In genomic region chrX:163934731-163935130, GRCm38 (mm10) we compare ENCODE assay signal across 22 mouse cellular contexts. TPM values are rescaled to one million over a fixed set of nuclear protein-coding genes. Genes with fewer than 3 reads are reported as not detected.
DNase-seq lines count a peak whose midpoint lies in the region; ATAC-seq and TF ChIP-seq lines count a peak whose summit lies in the region.
"Had no signal": no experiment of that assay in that cellular context is flagged by ENCODE, and none has a peak within 500 bp of the region (broad histone marks: within the 10 kb centered on the region; RNA-seq: fewer than 3 reads in every experiment).

No protein-coding gene starts in this region.

- TF ChIP-seq CTCF in MEL (IDR thresholded peaks at IDR 0.05 in 2 of 3, conservative IDR thresholded peaks at IDR 0.05 in 1 of 3; ENCODE audit: control insufficient read depth in 1 of 3, insufficient read depth in 1 of 3, low read depth in 2 of 3, low read length in 3 of 3, poor library complexity in 1 of 3, severe bottlenecking in 1 of 3): no peak

- no peak for ATAC-seq in midbrain, embryonic 11.5 days (ENCODE audit: low FRiP score)
- no peak for ATAC-seq in midbrain, embryonic 15.5 days (replicated peaks)
- ATAC-seq: activated CD4-positive, CD25-positive, alpha-beta regulatory T cell, adult 4 months; CD4-positive, CD25-positive, alpha-beta regulatory T cell, adult 4 months; Patski had no signal

- no peaks in the 10 kb centered on the region for H3K4me1 ChIP-seq in midbrain, embryonic 11.5 days (ENCODE audit: control insufficient read depth, insufficient read depth, low read length)
- H3K4me1 ChIP-seq in midbrain, embryonic 15.5 days: no peaks in the 10 kb centered on the region
- peaks cover 0 to 3% of the 10 kb centered on the region in 2 experiments; a peak in 1 of 4 replicates for H3K4me1 ChIP-seq in MEL (ENCODE audit: control insufficient read depth in 1 of 2, insufficient read depth in 2 of 2, low read length in 2 of 2)

- peaks cover 6% of the 10 kb centered on the region; the same call in 1 of the 2 replicates for H3K27me3 ChIP-seq in midbrain, embryonic 11.5 days (ENCODE audit: control insufficient read depth, insufficient read depth, low read length)
- no peaks in the 10 kb centered on the region; the same call in 1 of the 2 replicates for H3K27me3 ChIP-seq in midbrain, embryonic 15.5 days (replicated peaks)
- H3K27me3 ChIP-seq in MEL (ENCODE audit: control insufficient read depth in 1 of 2, insufficient read depth in 2 of 2, low read length in 2 of 2) (no peaks in the 10 kb centered on the region), myocyte (ENCODE audit: control insufficient read depth, insufficient read depth, insufficient read length) (no peaks in the 10 kb centered on the region)
- H3K27me3 ChIP-seq: CH12.LX had no signal

- H3K9ac ChIP-seq in midbrain, embryonic 11.5 days (ENCODE audit: low read length): no peak overlapping the region
- no peak overlapping the region for H3K9ac ChIP-seq in midbrain, embryonic 15.5 days
- H3K9ac ChIP-seq in MEL (ENCODE audit: control insufficient read depth, low read depth, low read length, poor library complexity, severe bottlenecking): no peak overlapping the region

- no peak overlapping the region for H3ac ChIP-seq in myocyte (ENCODE audit: control insufficient read depth, insufficient read length)

- no peak overlapping the region for H3K4me3 ChIP-seq in midbrain, embryonic 11.5 days (ENCODE audit: low read depth, low read length)
- no peak overlapping the region for H3K4me3 ChIP-seq in midbrain, embryonic 15.5 days
- H3K4me3 ChIP-seq in MEL (ENCODE audit: control insufficient read depth in 1 of 2, insufficient read depth in 1 of 2, low read depth in 2 of 2, low read length in 2 of 2) (no peak overlapping the region), myocyte (no peak overlapping the region)

- DNase-seq in midbrain, embryonic 11.5 days (ENCODE audit: low spot score, missing footprints): peak; percentile 69
- no peak for DNase-seq in MEL (ENCODE audit: low read depth, low spot score)
- no peak for DNase-seq in adrenal gland, postnatal 25 days
- no peak for DNase-seq in left cerebral cortex, postnatal 25 days (ENCODE audit: low spot score in 2 of 2)
- DNase-seq: adrenal gland, adult 2 months; adrenal gland, adult 8-10 months; adrenal gland, postnatal 10 days; adrenal gland, postnatal 14 days; adrenal gland, postnatal 36 days; B cell, adult 2 months; cerebellum, adult 11 months; cerebellum, adult 11-12 months; cerebellum, adult 18-20 months; cerebellum, adult 2 months; cerebellum, adult 8-10 months had no signal

- intact Hi-C loops in left cerebral cortex, postnatal 25 days (cut with DNase I): no loop called here

- no peaks in the 10 kb centered on the region for H3K36me3 ChIP-seq in midbrain, embryonic 11.5 days (ENCODE audit: control insufficient read depth, insufficient read depth, low read length)
- no peaks in the 10 kb centered on the region for H3K36me3 ChIP-seq in midbrain, embryonic 15.5 days (replicated peaks)
- H3K36me3 ChIP-seq in MEL (ENCODE audit: control insufficient read depth in 1 of 2, insufficient read depth in 2 of 2, low read length in 2 of 2) (peaks cover 5 to 8% of the 10 kb centered on the region in 2 experiments), myocyte (ENCODE audit: control insufficient read depth, insufficient read depth) (peaks cover 9% of the 10 kb centered on the region)

- no peaks in the 10 kb centered on the region for H3K9me3 ChIP-seq in midbrain, embryonic 11.5 days (ENCODE audit: control insufficient read depth, low read length)
- no peaks in the 10 kb centered on the region for H3K9me3 ChIP-seq in midbrain, embryonic 15.5 days
- H3K9me3 ChIP-seq in MEL (replicated peaks; ENCODE audit: insufficient read depth, low read length): no peaks in the 10 kb centered on the region
- H3K9me3 ChIP-seq: G1E had no signal

- no peak overlapping the region for H3K27ac ChIP-seq in midbrain, embryonic 11.5 days (ENCODE audit: low read depth, low read length)
- H3K27ac ChIP-seq in midbrain, embryonic 15.5 days: no peak overlapping the region
- no peak overlapping the region for H3K27ac ChIP-seq in MEL (ENCODE audit: control insufficient read depth, low read depth, low read length)

- no peak for TF ChIP-seq RAD21 in MEL (IDR thresholded peaks at IDR 0.05; ENCODE audit: low read depth, low read length)

- 86% methylated on average over 8 of the region's 8 CpGs for WGBS in midbrain, embryonic 11.5 days
- WGBS in midbrain, embryonic 15.5 days: 85% methylated on average over 8 of the region's 8 CpGs

- no peak for TF ChIP-seq EP300 in MEL (IDR thresholded peaks at IDR 0.05; ENCODE audit: low read depth in 1 of 2, low read length in 2 of 2)

- H3K4me2 ChIP-seq in midbrain, embryonic 11.5 days: no peak overlapping the region
- H3K4me2 ChIP-seq in midbrain, embryonic 15.5 days: no peak overlapping the region
- H3K4me2 ChIP-seq in myocyte (ENCODE audit: low read depth): no peak overlapping the region

- TF ChIP-seq POLR2A in MEL (IDR thresholded peaks at IDR 0.05; ENCODE audit: control insufficient read depth in 1 of 2, insufficient read depth in 1 of 2, low read depth in 1 of 2, low read length in 2 of 2, poor library complexity in 1 of 2): no peak; a peak in 1 of 4 replicates
- no peak for TF ChIP-seq POLR2A in myocyte (IDR thresholded peaks at IDR 0.05; ENCODE audit: insufficient read length, low read depth)

- H3K79me2 ChIP-seq in MEL (ENCODE audit: control insufficient read depth, insufficient read depth, low read length, poor library complexity) (no peaks in the 10 kb centered on the region), myocyte (ENCODE audit: control insufficient read depth, insufficient read depth) (no peaks in the 10 kb centered on the region)

TF ChIP-seq in MEL, 35 proteins besides CTCF, POLR2A, EP300 and RAD21:
- TF ChIP-seq MXI1 (IDR thresholded peaks at IDR 0.05; ENCODE audit: low read depth, low read length): no peak
- TF ChIP-seq POLR2AphosphoS2 (IDR thresholded peaks at IDR 0.05; ENCODE audit: low read length): 0 out of 2 replicates have a peak, but pooled peaks have one; percentile 44
- no peak for TF ChIP-seq GATA1 (IDR thresholded peaks at IDR 0.05; ENCODE audit: low read depth, low read length)
- TF ChIP-seq CHD2 (IDR thresholded peaks at IDR 0.05; ENCODE audit: low read length): no peak
- no peak for TF ChIP-seq UBTF (IDR thresholded peaks at IDR 0.05; ENCODE audit: borderline replicate concordance, insufficient read depth, low read depth, low read length)
- TF ChIP-seq MEF2A (IDR thresholded peaks at IDR 0.05; ENCODE audit: extremely low read depth, insufficient replicate concordance, low read depth, low read length, poor library complexity, severe bottlenecking): no peak
- TF ChIP-seq TBP (IDR thresholded peaks at IDR 0.05; ENCODE audit: low read depth, low read length): no peak
- no peak for TF ChIP-seq ZC3H11A (IDR thresholded peaks at IDR 0.05; ENCODE audit: low read depth, low read length)
TF ChIP-seq in MEL: peak in this region for 1.

TF ChIP-seq in myocyte, 11 proteins besides CTCF, POLR2A, EP300 and RAD21:
- TF ChIP-seq POLR2AphosphoS2 (IDR thresholded peaks at IDR 0.05; ENCODE audit: insufficient read length, low read depth) (peak; percentile 61), MYOD1 (IDR thresholded peaks at IDR 0.05; ENCODE audit: control insufficient read depth in 1 of 3, insufficient read length in 2 of 3, low read depth in 2 of 3) (no peak)

RNA-seq across cellular contexts. Expression of gene Zrsr2, which starts 23.7 kb away (rescaled TPM):
- 51.1 and 54.7 TPM in 2 replicates for polyA plus RNA-seq in midbrain, embryonic 11.5 days (2014; fragmentation: Nextera tagmentation; extraction: Ambion mirVana)
- 49.4 and 53.4 TPM in 2 replicates for polyA plus RNA-seq in midbrain, embryonic 15.5 days (2015; fragmentation: Nextera tagmentation; extraction: Ambion mirVana)
- total RNA-seq in MEL (2012; rRNA removed): 25.8 and 27.5 TPM in 2 replicates
- polyA plus RNA-seq in MEL (2012; ENCODE audit: insufficient read depth in 1 of 2, insufficient read length in 2 of 2, low read depth in 1 of 2, low replicate concordance in 2 of 2, missing spikeins in 1 of 2): 10 to 100 TPM in 1 of 2 experiments, not detected in 1; 96.4 TPM
- 18.7 TPM for polyA plus RNA-seq in myocyte (2012; fragmentation: generic; extraction: Trizol)
- 26.7 and 36.2 TPM in 2 replicates for total RNA-seq in adrenal gland, postnatal 25 days (2021)
- 10 to 100 TPM; 46.7 to 47.3 TPM for total RNA-seq in left cerebral cortex, postnatal 25 days (2021)

RNA-seq across cellular contexts. Expression of gene Ap1s2, which starts 25.9 kb away (rescaled TPM):
- 48.4 and 56.5 TPM in 2 replicates for polyA plus RNA-seq in midbrain, embryonic 11.5 days (2014; fragmentation: Nextera tagmentation; extraction: Ambion mirVana)
- 89.3 and 101 TPM in 2 replicates for polyA plus RNA-seq in midbrain, embryonic 15.5 days (2015; fragmentation: Nextera tagmentation; extraction: Ambion mirVana)
- 10.1 TPM in 2 replicates for total RNA-seq in MEL (2012; rRNA removed)
- polyA plus RNA-seq in MEL (2012; ENCODE audit: insufficient read depth in 1 of 2, insufficient read length in 2 of 2, low read depth in 1 of 2, low replicate concordance in 2 of 2, missing spikeins in 1 of 2): 1 to 10 TPM in 1 of 2 experiments, not detected in 1; 9.3 TPM
- polyA plus RNA-seq in myocyte (2012; fragmentation: generic; extraction: Trizol): 22.3 TPM
- total RNA-seq in adrenal gland, postnatal 25 days (2021): 15.2 and 16.9 TPM in 2 replicates
- 10 to 100 TPM; 33.1 to 40.0 TPM for total RNA-seq in left cerebral cortex, postnatal 25 days (2021)
